ENCODE assay signal across 8 mouse cellular contexts in genomic region chr19:17124034-17124735, GRCm38 (mm10).
A peak's percentile ranks its signal among the peaks of the same experiment; 100 is the strongest.
DNase-seq lines count a peak whose midpoint lies in the region; ATAC-seq and TF ChIP-seq lines count a peak whose summit lies in the region.

No protein-coding gene starts in this region.

- no peaks in the 10 kb centered on the region for H3K36me3 ChIP-seq in forebrain, embryonic 12.5 days (replicated peaks)

- peak; percentile 53; the same call in 1 of the 2 replicates for TF ChIP-seq CTCF in brain, embryonic 14.5 days (IDR thresholded peaks at IDR 0.05; ENCODE audit: borderline replicate concordance, extremely low read depth, insufficient read depth, insufficient read length)

- intact Hi-C loops in gastrocnemius, postnatal 36 days (cut with DNase I): loop anchor here (2.0 kb wide), 1 partner anchor 265 kb away; no protein-coding TSS in a partner anchor

- H3K4me1 ChIP-seq in forebrain, embryonic 12.5 days: no peaks in the 10 kb centered on the region

- no peaks in the 10 kb centered on the region for H3K9me3 ChIP-seq in forebrain, embryonic 12.5 days

- DNase-seq in gastrocnemius, adult 18-20 months (ENCODE audit: low spot score): peak; percentile 14
- no peak for DNase-seq in gastrocnemius, postnatal 36 days
- peak; percentile 60 for DNase-seq in A20 (ENCODE audit: low read depth, low spot score)
- peak; percentile 77 for DNase-seq in brain, embryonic 14.5 days (ENCODE audit: low read depth)
- DNase-seq in kidney, postnatal 36 days: peak; percentile 46 to 76
- DNase-seq in lung, postnatal 36 days: peak; percentile 56
- peak; percentile 43 for DNase-seq in right cerebral cortex, postnatal 25 days

- no peak overlapping the region for H3K27ac ChIP-seq in forebrain, embryonic 12.5 days

- H3K4me3 ChIP-seq in forebrain, embryonic 12.5 days (replicated peaks): no peak overlapping the region

- no peak for TF ChIP-seq POLR2A in brain, embryonic 14.5 days (IDR thresholded peaks at IDR 0.05; ENCODE audit: borderline replicate concordance, extremely low read depth, insufficient read depth, insufficient read length, poor library complexity, severe bottlenecking)

- H3K4me2 ChIP-seq in forebrain, embryonic 12.5 days: no peak overlapping the region

- peaks cover 6% of the 10 kb centered on the region; the same call in 1 of the 2 replicates for H3K27me3 ChIP-seq in forebrain, embryonic 12.5 days

- no peak overlapping the region for H3K9ac ChIP-seq in forebrain, embryonic 12.5 days

- ATAC-seq in forebrain, embryonic 12.5 days (ENCODE audit: low FRiP score): peak; percentile 44; the same call in 1 of the 2 replicates

- 72% methylated on average over 12 of the region's 12 CpGs for WGBS in forebrain, embryonic 12.5 days

Comparison
In these comparisons a context has a peak if more than half of its experiments do, and no peak if none do; other contexts are left out.
1. DNase-seq: peak in gastrocnemius, adult 18-20 months (single experiment), A20 (single experiment), brain, embryonic 14.5 days (single experiment), kidney, postnatal 36 days (2 of 2), lung, postnatal 36 days (single experiment) and right cerebral cortex, postnatal 25 days (single experiment); none in gastrocnemius, postnatal 36 days (0 of 2).